Comparison of ENCODE assay signal across 22 mouse cellular contexts in genomic region chr1:63875297-63875962, GRCm38 (mm10).
"Had no signal": no experiment of that assay in that cellular context is flagged by ENCODE, and none has a peak within 500 bp of the region (broad histone marks: within the 10 kb centered on the region; RNA-seq: fewer than 3 reads in every experiment).

No protein-coding gene starts in this region.

- H3K27ac ChIP-seq: intestine, embryonic 15.5 days; layer of hippocampus, adult 2 months; limb, embryonic 10.5 days; limb, embryonic 13.5 days; liver, embryonic 12.5 days; liver, embryonic 15.5 days; macrophage; midbrain, embryonic 12.5 days; midbrain, embryonic 15.5 days; neural tube, embryonic 12.5 days; neural tube, embryonic 15.5 days; stomach, embryonic 15.5 days had no signal

- H3K27me3 ChIP-seq: intestine, embryonic 15.5 days; limb, embryonic 13.5 days; liver, embryonic 12.5 days; liver, embryonic 15.5 days; midbrain, embryonic 12.5 days; midbrain, embryonic 15.5 days; neural tube, embryonic 12.5 days; neural tube, embryonic 15.5 days; stomach, embryonic 15.5 days had no signal

- DNase-seq: kidney, adult 11 months; kidney, adult 9 months; kidney, postnatal 14 days; layer of hippocampus, adult 9-11 months; liver; right cerebral cortex, adult 18-20 months; right cerebral cortex, postnatal 14 days; right cerebral cortex, postnatal 4 days; spleen, adult 18-20 months; thymus, postnatal 25 days had no signal

- H3K4me3 ChIP-seq: intestine, embryonic 15.5 days; layer of hippocampus, adult 2 months; limb, embryonic 10.5 days; limb, embryonic 13.5 days; liver, embryonic 12.5 days; liver, embryonic 15.5 days; midbrain, embryonic 12.5 days; midbrain, embryonic 15.5 days; neural tube, embryonic 12.5 days; neural tube, embryonic 15.5 days; stomach, embryonic 15.5 days had no signal

- ATAC-seq: intestine, embryonic 15.5 days; liver, embryonic 12.5 days; midbrain, embryonic 15.5 days had no signal

- H3K4me2 ChIP-seq: intestine, embryonic 15.5 days; limb, embryonic 13.5 days; liver, embryonic 12.5 days; liver, embryonic 15.5 days; midbrain, embryonic 12.5 days; midbrain, embryonic 15.5 days; neural tube, embryonic 12.5 days; neural tube, embryonic 15.5 days; stomach, embryonic 15.5 days had no signal

- H3K36me3 ChIP-seq: intestine, embryonic 15.5 days; limb, embryonic 10.5 days; limb, embryonic 13.5 days; liver, embryonic 12.5 days; liver, embryonic 15.5 days; midbrain, embryonic 12.5 days; midbrain, embryonic 15.5 days; neural tube, embryonic 12.5 days; neural tube, embryonic 15.5 days; stomach, embryonic 15.5 days had no signal

- H3K9ac ChIP-seq: intestine, embryonic 15.5 days; limb, embryonic 13.5 days; liver, embryonic 12.5 days; liver, embryonic 15.5 days; midbrain, embryonic 12.5 days; midbrain, embryonic 15.5 days; neural tube, embryonic 12.5 days; neural tube, embryonic 15.5 days; stomach, embryonic 15.5 days had no signal

- H3K9me3 ChIP-seq: intestine, embryonic 15.5 days; limb, embryonic 10.5 days; limb, embryonic 13.5 days; liver, embryonic 12.5 days; liver, embryonic 15.5 days; midbrain, embryonic 12.5 days; midbrain, embryonic 15.5 days; neural tube, embryonic 12.5 days; neural tube, embryonic 15.5 days; stomach, embryonic 15.5 days had no signal

- H3K4me1 ChIP-seq: intestine, embryonic 15.5 days; limb, embryonic 10.5 days; limb, embryonic 13.5 days; liver, embryonic 12.5 days; liver, embryonic 15.5 days; midbrain, embryonic 12.5 days; midbrain, embryonic 15.5 days; neural tube, embryonic 12.5 days; neural tube, embryonic 15.5 days; stomach, embryonic 15.5 days had no signal
